Mouse (Mus musculus) liver, postnatal 0 days (tissue): ENCODE results near the gene Aspdh.

Experiments used
- CTCF ChIP-seq: sonication (generic); IDR thresholded peaks from 2 replicates; pipeline ENCODE4 v1.5.1; 2016; ENCODE audit warnings: antibody characterized with exemption, low read depth
- EP300 ChIP-seq: IDR thresholded peaks from 2 replicates; pipeline ENCODE4 v1.6.1; 2016; ENCODE audit warnings: antibody characterized with exemption, low read depth, mild to moderate bottlenecking

DNA sequence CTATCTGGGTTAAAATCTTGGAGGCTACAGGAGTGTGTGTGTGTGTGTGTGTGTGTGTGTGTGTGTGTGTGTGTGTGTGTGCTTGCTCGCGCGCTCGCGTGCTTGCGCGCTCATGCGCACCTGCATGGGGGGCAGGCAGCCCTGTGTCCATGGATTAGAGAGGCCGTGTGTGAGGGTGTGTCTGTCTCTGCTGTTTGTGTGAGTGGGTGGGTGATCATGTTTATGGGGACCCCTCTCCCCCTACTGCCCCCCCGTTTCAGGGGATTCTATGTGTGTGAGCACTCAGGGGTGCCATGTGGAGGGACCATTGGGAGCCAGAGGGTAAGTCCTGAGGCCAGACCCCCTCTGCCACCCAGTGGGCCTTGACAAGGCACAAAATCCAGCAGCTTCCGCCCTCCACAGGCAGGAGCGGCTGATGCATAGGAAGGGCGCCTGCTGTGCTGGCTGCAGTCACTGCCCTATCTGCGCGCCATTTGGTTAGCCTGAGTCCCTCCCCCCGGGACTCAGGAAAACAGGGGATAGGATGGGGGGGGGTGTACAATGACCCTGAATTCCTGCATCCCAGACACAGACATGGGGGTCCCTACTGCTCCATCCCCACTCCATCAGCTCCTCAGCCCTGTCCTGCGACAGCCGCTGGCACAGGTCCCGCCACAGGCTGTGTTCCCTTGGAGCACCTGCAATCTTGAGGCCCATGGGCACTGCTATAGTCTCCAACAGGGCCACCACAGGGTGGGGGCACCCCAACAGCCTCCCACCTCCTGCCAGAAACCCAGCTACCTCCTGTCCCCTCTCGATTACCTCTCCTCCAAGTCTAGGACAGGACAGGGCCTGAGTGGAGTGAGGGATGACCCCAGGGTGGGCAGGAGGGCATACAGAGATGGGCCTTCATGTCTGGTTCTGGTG is 21.7 kb upstream of the Aspdh start:
- TF ChIP-seq CTCF (no peak), EP300 (no peak)
